ENCODE assay signal across 9 mouse cellular contexts in the genomic region with DNA sequence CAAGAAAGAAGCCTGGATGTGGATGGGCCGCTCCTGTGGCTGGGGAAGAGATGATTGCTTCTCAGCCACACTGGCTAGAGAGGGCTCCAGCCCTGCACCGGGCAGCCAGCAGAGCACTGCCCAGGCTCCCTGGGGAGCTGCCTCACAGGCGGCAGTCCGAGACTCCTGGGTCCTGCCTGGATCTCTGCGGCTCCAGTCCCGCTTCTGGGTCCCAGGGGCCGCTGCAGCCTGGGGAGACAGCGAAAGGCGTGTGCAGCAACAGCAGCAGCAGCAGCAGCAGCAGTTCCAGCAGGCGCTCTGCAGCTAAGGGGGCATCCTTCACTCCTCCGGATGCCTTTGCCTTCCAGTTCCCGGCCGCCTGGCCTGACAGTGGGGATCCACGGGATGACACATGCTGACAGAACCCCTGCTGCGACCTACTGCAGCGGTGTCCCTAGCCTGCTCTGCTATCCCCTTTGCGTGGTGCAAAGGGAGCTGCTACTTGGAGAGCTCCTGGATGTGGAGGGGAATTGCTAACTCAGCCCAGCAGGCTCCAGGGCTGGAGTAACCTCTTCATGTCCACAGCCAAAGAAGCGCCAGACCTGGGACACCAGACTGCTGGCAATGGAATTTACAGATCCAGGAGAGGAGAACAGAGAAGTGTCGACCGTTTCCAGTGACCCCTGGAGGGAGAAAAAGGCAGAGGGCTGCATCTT.
DNase-seq lines count a peak whose midpoint lies in the region; ATAC-seq and TF ChIP-seq lines count a peak whose summit lies in the region.
"Had no signal": no experiment of that assay in that cellular context is flagged by ENCODE, and none has a peak within 500 bp of the region (broad histone marks: within the 10 kb centered on the region; RNA-seq: fewer than 3 reads in every experiment).

No protein-coding gene starts in this region.

- WGBS in embryonic facial prominence, embryonic 13.5 days = 5% methylated on average over 20 of the region's 20 CpGs
- WGBS in hindbrain, embryonic 14.5 days = 2% methylated on average over 20 of the region's 20 CpGs

- H3K9ac ChIP-seq in embryonic facial prominence, embryonic 13.5 days = peak overlapping the region; percentile 64
- H3K9ac ChIP-seq in hindbrain, embryonic 14.5 days = peak overlapping the region; percentile 54
- H3K9ac ChIP-seq: liver, embryonic 14.5 days had no signal

- intact Hi-C loops in gastrocnemius, adult 2 months (cut with DNase I) = no loop called here

- DNase-seq in gastrocnemius, adult 2 months = peak; percentile 30
- no peak for DNase-seq in gastrocnemius, adult 8-10 months (ENCODE audit: low spot score in 2 of 2)
- DNase-seq in hindbrain, embryonic 14.5 days (ENCODE audit: low spot score) = peak; percentile 27
- peak; percentile 7 for DNase-seq in testis, postnatal 14 days (ENCODE audit: low spot score)
- DNase-seq in layer of hippocampus, adult 9-11 months = no peak

- no peak for ATAC-seq in embryonic facial prominence, embryonic 13.5 days (ENCODE audit: insufficient number of reproducible peaks, insufficient read depth, low FRiP score, low TSS enrichment, low read depth)
- peak; percentile 40; the same call in 1 of the 2 replicates for ATAC-seq in hindbrain, embryonic 14.5 days (ENCODE audit: low FRiP score)
- peak; percentile 28; the same call in 1 of the 2 replicates for ATAC-seq in megakaryocyte, adult 5-6 weeks (ENCODE audit: poor library complexity, severe bottlenecking)

- H3K27ac ChIP-seq in gastrocnemius, adult 2 months = no peak overlapping the region
- no peak overlapping the region for H3K27ac ChIP-seq in embryonic facial prominence, embryonic 13.5 days
- H3K27ac ChIP-seq in hindbrain, embryonic 14.5 days = no peak overlapping the region
- H3K27ac ChIP-seq: liver, embryonic 14.5 days had no signal

- TF ChIP-seq CTCF in gastrocnemius, adult 2 months (IDR thresholded peaks at IDR 0.05) = 0 out of 2 replicates have a peak, but pooled peaks have one; percentile 1
- no peak for TF ChIP-seq CTCF in E14TG2a.4 (conservative IDR thresholded peaks at IDR 0.05; ENCODE audit: low read length)

- H3K4me3 ChIP-seq in gastrocnemius, adult 2 months = peak overlapping the region; percentile 54
- peak overlapping the region; percentile 63 for H3K4me3 ChIP-seq in E14TG2a.4 (replicated peaks; ENCODE audit: low read length)
- H3K4me3 ChIP-seq in embryonic facial prominence, embryonic 13.5 days = peak overlapping the region; percentile 30
- H3K4me3 ChIP-seq in hindbrain, embryonic 14.5 days (replicated peaks; ENCODE audit: low read length) = peak overlapping the region; percentile 16

- peaks cover 10% of the 10 kb centered on the region for H3K4me1 ChIP-seq in E14TG2a.4 (replicated peaks; ENCODE audit: low read depth, low read length)
- H3K4me1 ChIP-seq in embryonic facial prominence, embryonic 13.5 days = peaks cover 16% of the 10 kb centered on the region
- H3K4me1 ChIP-seq in hindbrain, embryonic 14.5 days (replicated peaks; ENCODE audit: control insufficient read depth, insufficient read depth, low read length) = peaks cover 9% of the 10 kb centered on the region

- peak overlapping the region; percentile 61 for H3K4me2 ChIP-seq in embryonic facial prominence, embryonic 13.5 days
- peak overlapping the region; percentile 56 for H3K4me2 ChIP-seq in hindbrain, embryonic 14.5 days (replicated peaks)

- H3K36me3 ChIP-seq in E14TG2a.4 (ENCODE audit: insufficient read depth, low read length) = no peaks in the 10 kb centered on the region
- no peaks in the 10 kb centered on the region for H3K36me3 ChIP-seq in embryonic facial prominence, embryonic 13.5 days
- no peaks in the 10 kb centered on the region for H3K36me3 ChIP-seq in hindbrain, embryonic 14.5 days (replicated peaks; ENCODE audit: control insufficient read depth, insufficient read depth)

- H3K9me3 ChIP-seq in E14TG2a.4 (ENCODE audit: low read length) = no peaks in the 10 kb centered on the region
- H3K9me3 ChIP-seq in embryonic facial prominence, embryonic 13.5 days = no peaks in the 10 kb centered on the region; the same call in 1 of the 2 replicates
- no peaks in the 10 kb centered on the region for H3K9me3 ChIP-seq in hindbrain, embryonic 14.5 days (ENCODE audit: control insufficient read depth, low read length)

- H3K27me3 ChIP-seq in E14TG2a.4 (ENCODE audit: insufficient read depth, low read length) = peaks cover 24% of the 10 kb centered on the region
- peaks cover 3% of the 10 kb centered on the region; the same call in 1 of the 2 replicates for H3K27me3 ChIP-seq in embryonic facial prominence, embryonic 13.5 days
- no peaks in the 10 kb centered on the region for H3K27me3 ChIP-seq in hindbrain, embryonic 14.5 days (ENCODE audit: control insufficient read depth, insufficient read depth, low read length)

Comparison
In these comparisons a context has a peak if more than half of its experiments do, and no peak if none do; other contexts are left out.
1. DNase-seq: peak in gastrocnemius, adult 2 months (single experiment), hindbrain, embryonic 14.5 days (single experiment) and testis, postnatal 14 days (single experiment); none in gastrocnemius, adult 8-10 months (0 of 2) and layer of hippocampus, adult 9-11 months (single experiment).
2. Peak in every context shown above with its lines, with median percentiles within 50 percentile points of each other: H3K4me3 ChIP-seq.